Mouse (Mus musculus) layer of hippocampus, adult 9-11 months (tissue): ENCODE measurements around the gene St6galnac3.
"Not testable (repeated sequence)": the region's sequence is repeated elsewhere in the genome, so short reads cannot be mapped to it uniquely, and the experiment has no call there.

Source experiments
- DNase-seq: peaks from one replicate; pipeline ENCODE4 v3.0.0; 2022

The St6galnac3 gene

GRCm38 (mm10) chr3:153399574-153399973 is 325.4 kb downstream of the St6galnac3 start:
- DNase-seq, result peak; percentile 29

GRCm38 (mm10) chr3:153397726-153398125 is 327.2 kb downstream of the St6galnac3 start:
- DNase-seq, result no peak

- no peak for DNase-seq
Observed at GRCm38 (mm10) chr3:153396375-153397068, 328.5 kb downstream of the St6galnac3 start.

GRCm38 (mm10) chr3:153395351-153395750 is 329.6 kb downstream of the St6galnac3 start:
- DNase-seq, result no peak

GRCm38 (mm10) chr3:153394751-153395150 is 330.2 kb downstream of the St6galnac3 start:
- DNase-seq, result no peak

- DNase-seq, result no peak
Observed at GRCm38 (mm10) chr3:153394224-153394623, 330.8 kb downstream of the St6galnac3 start.

GRCm38 (mm10) chr3:153391451-153391850 is 333.5 kb downstream of the St6galnac3 start:
- not testable (repeated sequence) for DNase-seq

- not testable (repeated sequence) for DNase-seq
Observed at GRCm38 (mm10) chr3:153384651-153385050, 340.3 kb downstream of the St6galnac3 start.

GRCm38 (mm10) chr3:153383656-153384055 is 341.3 kb downstream of the St6galnac3 start:
- no peak for DNase-seq

GRCm38 (mm10) chr3:153365057-153365755 is 359.8 kb downstream of the St6galnac3 start:
- DNase-seq, result no peak

GRCm38 (mm10) chr3:153364366-153364765 is 360.6 kb downstream of the St6galnac3 start:
- DNase-seq, result no peak

GRCm38 (mm10) chr3:153359966-153360365 is 365.0 kb downstream of the St6galnac3 start:
- DNase-seq, result no peak

- no peak for DNase-seq
Observed at GRCm38 (mm10) chr3:153356071-153356470, 368.9 kb downstream of the St6galnac3 start.

GRCm38 (mm10) chr3:153354988-153355297 is 370.0 kb downstream of the St6galnac3 start:
- DNase-seq, result no peak

GRCm38 (mm10) chr3:153354186-153354987 is 370.6 kb downstream of the St6galnac3 start:
- DNase-seq, result no peak

- DNase-seq, result no peak
Observed at GRCm38 (mm10) chr3:153353313-153354103, 371.5 kb downstream of the St6galnac3 start.

GRCm38 (mm10) chr3:153349981-153350380 is 375.0 kb downstream of the St6galnac3 start:
- no peak for DNase-seq

GRCm38 (mm10) chr3:153348797-153349465 is 376.0 kb downstream of the St6galnac3 start:
- DNase-seq, result no peak

- DNase-seq, result no peak
Observed at GRCm38 (mm10) chr3:153344979-153345378, 380.0 kb downstream of the St6galnac3 start.

- DNase-seq, result no peak
Observed at GRCm38 (mm10) chr3:153339940-153340339, 385.0 kb downstream of the St6galnac3 start.

GRCm38 (mm10) chr3:153339091-153339490 is 385.9 kb downstream of the St6galnac3 start:
- DNase-seq, result peak; percentile 63

- no peak for DNase-seq
Observed at GRCm38 (mm10) chr3:153337779-153338178, 387.2 kb downstream of the St6galnac3 start.
